Mouse (Mus musculus) urinary bladder, adult 18-20 months (tissue): ENCODE results near the gene Scrn1.
A peak's percentile ranks its signal among the peaks of the same experiment; 100 is the strongest.

Experiments used
- DNase-seq, 2 experiments: peaks; one replicate each; pipeline ENCODE4 v3.0.0; 2022; ENCODE audit warnings: low spot score in 2 of 2, mixed read lengths in 2 of 2

Scrn1 gene

GRCm38 (mm10) chr6:54531048-54531481, 35.2 kb downstream of the Scrn1 start:
- DNase-seq, result no peak

- no peak for DNase-seq
Observed at GRCm38 (mm10) chr6:54530182-54530581, 36.1 kb downstream of the Scrn1 start.

GRCm38 (mm10) chr6:54528666-54529065, 37.6 kb downstream of the Scrn1 start:
- DNase-seq, result no peak

DNA sequence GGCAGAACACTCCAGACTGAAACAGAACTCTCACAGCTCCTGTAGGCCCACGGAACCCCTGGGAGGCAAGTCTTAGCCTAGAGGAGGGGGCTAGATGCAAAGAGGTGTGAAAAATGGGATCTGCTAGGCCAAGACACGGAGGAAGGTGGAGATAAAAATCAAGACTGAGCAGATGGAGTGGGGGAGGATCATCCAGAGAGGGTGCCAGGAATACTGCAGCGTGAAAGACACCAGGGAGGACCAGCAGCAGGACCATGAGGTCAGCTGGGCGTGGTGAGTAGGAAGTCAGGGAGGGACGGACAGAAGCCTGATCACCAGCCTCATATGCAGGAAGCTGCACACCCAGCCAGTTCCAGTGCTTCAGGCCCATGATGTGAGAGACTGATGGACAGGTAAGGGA, 47.5 kb downstream of the Scrn1 start:
- no peak for DNase-seq

DNA sequence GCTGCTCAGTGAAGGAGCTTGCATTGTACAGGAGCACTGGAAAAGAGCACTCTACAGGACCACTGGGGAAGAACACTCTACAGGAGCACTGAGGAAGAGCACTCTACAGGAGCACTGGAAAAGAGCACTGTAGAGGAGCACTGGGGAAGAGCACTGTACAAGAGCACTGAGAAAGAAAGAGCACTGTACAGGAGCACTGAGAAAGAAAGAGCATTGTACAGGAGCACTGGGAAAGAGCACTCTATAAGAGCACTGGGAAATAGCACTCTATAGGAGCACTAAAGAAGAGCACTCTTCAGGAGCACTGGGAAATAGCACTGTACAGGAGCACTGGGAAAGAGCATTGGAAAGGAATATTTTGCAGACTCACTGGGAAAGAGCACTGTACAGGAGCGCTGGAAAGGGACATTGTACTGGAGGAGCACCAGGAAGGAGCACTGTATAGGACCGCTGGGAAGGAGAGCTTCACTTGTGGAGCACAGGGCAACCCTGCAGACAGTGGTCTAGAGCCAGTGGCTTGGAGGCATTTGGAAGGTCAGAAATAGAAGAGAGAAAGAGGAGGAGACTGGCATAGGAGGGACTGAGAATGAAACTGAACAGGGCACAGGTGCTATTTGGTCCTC, 49.7 kb downstream of the Scrn1 start:
- no peak for DNase-seq

DNA sequence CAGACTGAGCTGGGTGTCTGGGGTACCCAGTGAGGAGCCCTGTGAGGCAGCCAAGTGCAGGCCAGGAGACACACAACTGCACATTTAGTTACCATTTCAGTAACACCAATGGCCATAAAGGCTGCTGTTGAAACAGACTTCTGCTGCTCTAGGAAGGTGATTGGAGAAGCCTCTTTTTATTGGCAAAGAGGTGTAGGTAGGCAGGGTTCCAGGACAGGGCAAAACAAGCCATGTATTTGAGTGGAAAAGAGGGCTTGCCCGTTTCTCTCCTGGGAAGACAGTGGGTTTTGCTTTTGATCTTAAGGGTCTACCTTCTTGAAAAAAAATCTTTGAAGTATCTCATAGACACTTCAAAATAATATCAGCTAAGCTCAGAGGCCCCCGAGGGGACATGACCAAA, 54.0 kb downstream of the Scrn1 start:
- no peak for DNase-seq

DNA sequence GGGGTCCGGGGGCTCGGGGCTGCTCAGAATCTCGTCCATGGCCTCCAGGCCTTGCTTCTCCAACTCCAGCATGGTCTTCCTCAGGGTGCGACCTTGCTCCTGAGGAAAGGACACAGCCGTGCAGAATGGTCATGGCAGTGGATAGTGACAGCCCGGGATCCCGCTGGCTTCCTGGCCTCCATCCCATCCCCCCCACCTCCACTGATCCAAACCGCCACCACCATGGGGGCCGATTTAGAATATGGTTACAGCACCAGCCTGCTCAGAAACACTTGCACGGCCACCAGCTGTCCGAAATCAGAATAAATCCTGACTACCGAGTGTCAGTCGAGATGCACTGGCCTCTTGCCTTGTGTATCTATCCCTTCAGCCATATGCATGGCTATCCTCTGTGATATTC, 57.0 kb downstream of the Scrn1 start:
- no peak for DNase-seq

- DNase-seq, result no peak
Observed at GRCm38 (mm10) chr6:54508256-54508793, 58.0 kb downstream of the Scrn1 start.

DNA sequence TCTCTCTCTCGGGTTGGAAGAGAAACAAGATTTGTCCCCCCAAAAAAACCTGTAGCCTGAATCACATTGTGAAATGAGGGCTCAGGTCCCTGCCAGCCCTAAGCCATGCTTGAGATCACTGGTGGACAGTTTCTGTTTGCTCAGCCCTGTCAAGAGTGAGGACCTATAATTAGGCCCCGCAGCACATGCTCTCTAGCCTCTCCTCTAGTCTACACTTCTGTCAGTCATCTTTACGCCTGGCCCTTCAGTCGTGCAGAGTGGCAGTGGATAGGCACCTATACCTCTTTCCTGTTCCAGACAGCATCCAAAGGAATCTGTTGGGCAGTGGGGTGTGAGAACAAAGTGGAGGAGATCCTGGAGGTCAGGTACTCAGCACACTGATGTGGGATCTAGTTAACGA, 58.5 kb downstream of the Scrn1 start:
- no peak for DNase-seq

GRCm38 (mm10) chr6:54507002-54507401, 59.3 kb downstream of the Scrn1 start:
- DNase-seq, result peak in 1 of 2 experiments; percentile 9

DNA sequence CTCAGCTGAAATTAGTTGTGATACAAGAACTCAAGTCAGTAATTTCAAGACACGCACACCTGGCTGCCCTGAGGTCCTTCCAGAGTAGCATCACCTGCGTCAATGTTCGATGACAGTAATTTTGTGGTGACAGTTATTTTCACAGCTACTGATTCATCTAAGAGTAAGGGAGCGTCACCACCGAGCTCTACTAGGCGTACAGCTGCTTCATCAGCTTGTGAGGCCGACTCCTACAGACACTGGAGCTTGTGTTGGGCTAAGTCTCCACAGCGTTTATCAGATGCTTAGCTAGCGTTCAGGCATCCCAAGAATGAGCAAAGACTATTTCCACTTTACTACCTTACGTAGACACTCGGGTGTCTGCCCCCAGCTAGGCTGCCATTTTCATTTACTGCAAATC, 60.0 kb downstream of the Scrn1 start:
- no peak for DNase-seq

- DNase-seq, result no peak
Observed at GRCm38 (mm10) chr6:54502661-54503115, 63.6 kb downstream of the Scrn1 start.

DNA sequence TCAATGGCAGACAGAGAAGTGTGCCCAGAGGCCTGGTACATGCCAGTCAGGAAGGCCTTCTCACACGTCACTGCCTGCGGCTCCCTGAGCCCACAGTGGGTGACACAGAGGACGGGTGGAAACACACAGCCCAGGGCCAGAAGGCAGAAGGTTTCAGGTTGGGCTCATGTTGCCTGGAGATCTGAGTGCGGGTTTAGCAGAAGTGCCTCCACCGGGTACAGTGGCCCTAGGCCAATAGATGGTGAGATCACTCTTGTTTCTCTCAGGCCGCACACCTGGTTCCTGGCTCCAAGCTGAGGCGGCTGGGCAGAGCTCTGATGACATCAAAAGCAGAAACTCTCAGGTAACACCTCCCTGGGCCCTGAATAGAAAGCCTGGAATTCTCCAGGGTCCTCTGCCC, 70.1 kb downstream of the Scrn1 start:
- DNase-seq, result no peak

DNA sequence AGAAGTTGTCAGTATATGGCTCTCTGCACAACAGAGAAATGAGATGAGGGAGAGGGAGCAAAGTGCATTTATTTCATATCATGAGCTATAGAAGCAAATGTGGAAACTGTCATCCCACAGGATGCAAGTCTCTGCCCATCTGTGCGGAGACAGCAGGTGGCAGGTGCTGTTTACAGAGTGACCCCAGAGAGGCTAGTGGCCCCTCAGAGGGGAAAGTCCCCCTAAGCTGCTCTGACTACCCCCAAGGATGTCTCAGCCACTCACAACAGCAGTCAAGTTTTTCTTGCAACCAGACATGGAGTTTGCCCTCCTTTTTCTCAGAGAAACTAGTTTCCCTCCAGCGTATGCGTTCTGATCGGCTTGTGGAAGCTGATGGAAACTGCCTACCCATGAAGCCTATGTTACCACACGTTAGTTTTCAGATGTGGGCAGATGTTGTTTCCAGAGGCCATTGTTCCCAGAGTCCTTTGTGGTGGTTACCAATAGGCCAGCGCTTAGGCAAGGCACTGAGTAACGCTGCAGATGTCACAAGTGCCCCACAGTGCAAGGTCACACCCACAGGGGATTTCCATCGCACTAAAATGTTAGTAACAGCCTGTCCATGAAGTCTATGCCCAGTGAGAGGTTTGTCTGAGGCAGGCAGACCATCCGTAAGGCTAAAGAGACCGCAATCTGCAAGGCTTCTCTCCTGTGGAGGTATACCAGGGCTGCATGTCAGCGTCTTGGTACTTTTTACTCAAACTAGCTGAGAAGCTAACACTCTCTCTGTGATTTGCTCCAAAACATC, 71.5 kb downstream of the Scrn1 start:
- no peak for DNase-seq

DNA sequence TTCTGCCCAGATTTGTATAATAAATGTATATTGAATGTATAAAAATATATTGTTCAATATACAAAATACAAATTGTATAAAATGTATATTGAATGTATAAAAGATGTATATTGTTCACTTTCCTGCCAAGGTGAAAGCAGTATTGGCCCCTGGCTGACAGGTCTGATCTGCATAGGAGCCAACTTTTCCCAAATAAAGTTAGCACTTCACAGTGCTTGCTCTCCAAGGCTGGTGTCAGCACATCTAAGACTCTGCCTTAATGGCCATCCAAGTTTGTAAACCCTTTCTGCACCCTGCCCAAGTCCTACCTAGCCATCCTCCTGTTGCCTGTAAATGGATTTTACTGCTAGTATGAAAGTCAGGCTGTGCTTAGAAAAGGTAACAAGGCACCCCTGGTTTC, 72.2 kb downstream of the Scrn1 start:
- DNase-seq, result no peak

- DNase-seq, result no peak
Observed at GRCm38 (mm10) chr6:54491074-54491473, 75.2 kb downstream of the Scrn1 start.

DNA sequence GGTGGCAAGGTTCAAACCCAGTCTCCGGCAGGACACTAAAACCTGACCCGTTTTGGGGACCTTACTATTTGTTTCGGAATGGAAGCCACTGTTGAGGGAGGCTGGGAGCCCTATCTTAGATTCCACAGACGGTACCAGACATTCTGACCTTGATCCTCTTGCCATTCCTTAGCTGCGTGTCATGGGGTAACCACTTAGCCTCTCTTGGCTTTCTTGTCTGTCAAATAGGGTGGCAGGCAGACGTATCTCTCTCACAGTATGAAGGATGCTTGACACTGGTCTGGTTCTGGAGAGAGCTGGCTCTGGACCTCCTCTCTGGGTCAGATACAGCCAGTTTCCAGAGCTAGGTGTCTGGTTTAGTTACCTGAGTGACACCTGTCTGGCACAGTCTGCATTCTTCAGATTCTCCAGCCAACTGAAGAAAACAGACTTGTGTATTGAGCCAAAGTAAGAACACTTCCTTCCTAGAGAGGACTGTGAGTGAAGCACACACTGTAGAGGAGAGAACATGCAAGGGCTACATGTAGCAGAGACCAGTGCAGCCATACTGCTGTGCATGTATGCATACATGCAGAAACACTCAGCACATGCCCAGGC, 80.2 kb downstream of the Scrn1 start:
- no peak for DNase-seq

- DNase-seq, result no peak
Observed at GRCm38 (mm10) chr6:54485435-54485901, 80.8 kb downstream of the Scrn1 start.

GRCm38 (mm10) chr6:54485000-54485399, 81.3 kb downstream of the Scrn1 start:
- peak; percentile 25 to 45 for DNase-seq

GRCm38 (mm10) chr6:54481390-54482112, 84.7 kb downstream of the Scrn1 start:
- DNase-seq, result no peak

GRCm38 (mm10) chr6:54478646-54479324, 87.5 kb downstream of the Scrn1 start:
- no peak for DNase-seq
